Mouse (Mus musculus) layer of hippocampus, postnatal 14 days (tissue): Measurements from ENCODE around the gene Spg11. TPM values are rescaled to one million over a fixed set of nuclear protein-coding genes. Genes with fewer than 3 reads are reported as not detected.
"Not testable (repeated sequence)": the region's sequence is repeated elsewhere in the genome, so short reads cannot be mapped to it uniquely, and the experiment has no call there.

Experiments
- DNase-seq, 2 experiments: peaks; one replicate each; pipeline ENCODE4 v3.0.0; 2021 to 2022; ENCODE audit warnings: low spot score in 2 of 2, mixed read lengths in 1 of 2
- total RNA-seq, 2 experiments: library from RNA; stranded (reverse); gene quantifications; 2 replicates each; pipeline ENCODE4 v1.2.3; 2021

Gene Spg11
- total RNA-seq, 2 experiments from 2014 or later: 17.3 to 19.7 TPM

GRCm38 (mm10) chr2:122146687-122147086 lies 28.5 kb upstream of the Spg11 start:
- DNase-seq: peak in 1 of 2 experiments; percentile 15

GRCm38 (mm10) chr2:122145756-122146155 lies 27.6 kb upstream of the Spg11 start:
- no peak for DNase-seq

GRCm38 (mm10) chr2:122143111-122143510 lies 24.9 kb upstream of the Spg11 start:
- DNase-seq: no peak

GRCm38 (mm10) chr2:122141332-122141967 lies 23.3 kb upstream of the Spg11 start:
- DNase-seq: no peak

- DNase-seq: no peak
Observed at GRCm38 (mm10) chr2:122140815-122141214, 22.6 kb upstream of the Spg11 start.

- DNase-seq: no peak
Observed at GRCm38 (mm10) chr2:122137839-122138465, 19.8 kb upstream of the Spg11 start.

GRCm38 (mm10) chr2:122132618-122133017 lies 14.4 kb upstream of the Spg11 start:
- no peak for DNase-seq

- DNase-seq: no peak
Observed at GRCm38 (mm10) chr2:122132078-122132477, 13.9 kb upstream of the Spg11 start.

- no peak for DNase-seq
Observed at GRCm38 (mm10) chr2:122127635-122128034, 9.4 kb upstream of the Spg11 start.

GRCm38 (mm10) chr2:122126765-122127347 lies 8.7 kb upstream of the Spg11 start:
- DNase-seq: no peak

- no peak for DNase-seq
Observed at GRCm38 (mm10) chr2:122125680-122126572, 7.7 kb upstream of the Spg11 start.

GRCm38 (mm10) chr2:122116888-122117287 lies 1.3 kb downstream of the Spg11 start:
- DNase-seq: no peak

- no peak for DNase-seq
Observed at GRCm38 (mm10) chr2:122109714-122110113, 8.5 kb downstream of the Spg11 start.

GRCm38 (mm10) chr2:122108101-122108500 lies 10.1 kb downstream of the Spg11 start:
- no peak for DNase-seq

GRCm38 (mm10) chr2:122102070-122102469 lies 16.1 kb downstream of the Spg11 start:
- no peak for DNase-seq

- DNase-seq: not testable (repeated sequence)
Observed at GRCm38 (mm10) chr2:122097686-122098085, 20.5 kb downstream of the Spg11 start.

GRCm38 (mm10) chr2:122093844-122094243 lies 24.3 kb downstream of the Spg11 start:
- no peak for DNase-seq

GRCm38 (mm10) chr2:122086446-122086845 lies 31.7 kb downstream of the Spg11 start:
- DNase-seq: no peak

GRCm38 (mm10) chr2:122081728-122082456 lies 36.3 kb downstream of the Spg11 start:
- no peak for DNase-seq

- peak in 1 of 2 experiments; percentile 38 for DNase-seq
Observed at GRCm38 (mm10) chr2:122069922-122070321, 48.3 kb downstream of the Spg11 start.
